ENCODE assay signal across 8 mouse cellular contexts in the genomic region with DNA sequence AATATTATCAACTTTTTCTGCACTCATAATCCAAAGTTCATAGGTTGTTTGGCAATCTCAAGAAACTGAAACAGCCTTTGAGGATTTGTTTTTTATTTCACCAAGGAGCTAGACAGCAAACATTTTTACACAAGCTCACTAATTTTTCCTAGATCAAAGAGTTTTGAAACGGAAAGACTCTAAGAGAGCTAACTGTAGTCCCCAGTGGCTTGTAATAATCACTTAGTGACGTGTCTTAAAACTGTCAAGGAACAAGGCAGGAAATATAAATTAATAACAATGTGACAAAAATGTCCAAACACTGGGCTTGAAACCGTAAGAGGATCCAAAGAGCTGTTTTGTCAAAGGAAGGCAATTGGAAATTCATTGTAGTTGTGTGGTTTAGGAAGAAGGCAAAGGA. TPM values are rescaled to one million over a fixed set of nuclear protein-coding genes. Genes with fewer than 3 reads are reported as not detected.
DNase-seq lines count a peak whose midpoint lies in the region; ATAC-seq and TF ChIP-seq lines count a peak whose summit lies in the region.

No protein-coding gene starts in this region.

- TF ChIP-seq POLR2A in testis, adult 2 months (IDR thresholded peaks at IDR 0.05; ENCODE audit: control insufficient read depth, low read depth, low read length) = no peak

- no peaks in the 10 kb centered on the region for H3K9me3 ChIP-seq in limb, embryonic 13.5 days
- no peaks in the 10 kb centered on the region for H3K9me3 ChIP-seq in stomach, embryonic 16.5 days (replicated peaks; ENCODE audit: control insufficient read depth, low read length)

- H3K27ac ChIP-seq in gastrocnemius, adult 2 months = peak overlapping the region; percentile 97
- peak overlapping the region; percentile 49; the same call in 1 of the 2 replicates for H3K27ac ChIP-seq in testis, adult 2 months (ENCODE audit: control insufficient read depth, insufficient read depth, low read depth, low read length)
- H3K27ac ChIP-seq in limb, embryonic 13.5 days = no peak overlapping the region
- peak overlapping the region; percentile 38; the same call in 1 of the 2 replicates for H3K27ac ChIP-seq in stomach, embryonic 16.5 days (ENCODE audit: low read length)

- DNase-seq in gastrocnemius, adult 2 months = no peak
- no peak for DNase-seq in gastrocnemius, postnatal 10 days
- DNase-seq in testis, postnatal 10 days (ENCODE audit: low spot score) = no peak
- DNase-seq in left cerebral cortex, postnatal 36 days (ENCODE audit: low spot score in 2 of 2) = no peak
- DNase-seq in testis, postnatal 14 days (ENCODE audit: low spot score) = no peak

- no peak for ATAC-seq in limb, embryonic 13.5 days (ENCODE audit: low FRiP score, low read depth)
- ATAC-seq in stomach, embryonic 16.5 days (ENCODE audit: insufficient read depth, low FRiP score) = no peak

- intact Hi-C loops in gastrocnemius, adult 2 months (cut with DNase I) = no loop called here
- intact Hi-C loops in left cerebral cortex, postnatal 36 days (cut with DNase I) = no loop called here

- TF ChIP-seq CTCF in gastrocnemius, adult 2 months (IDR thresholded peaks at IDR 0.05) = no peak
- no peak for TF ChIP-seq CTCF in testis, adult 2 months (IDR thresholded peaks at IDR 0.05; ENCODE audit: control insufficient read depth, insufficient read depth, insufficient replicate concordance, low read depth, low read length)

- no peaks in the 10 kb centered on the region for H3K27me3 ChIP-seq in testis, adult 2 months (ENCODE audit: control insufficient read depth, insufficient read depth, low read length)
- peaks cover 35% of the 10 kb centered on the region for H3K27me3 ChIP-seq in limb, embryonic 13.5 days
- no peaks in the 10 kb centered on the region; the same call in 1 of the 2 replicates for H3K27me3 ChIP-seq in stomach, embryonic 16.5 days (ENCODE audit: control insufficient read depth, insufficient read depth, low read length)

- H3K4me2 ChIP-seq in limb, embryonic 13.5 days (replicated peaks) = peak overlapping the region; percentile 60
- peak overlapping the region; percentile 53 for H3K4me2 ChIP-seq in stomach, embryonic 16.5 days (ENCODE audit: low read depth, low read length)

- 23% methylated on average over 3 of the region's 3 CpGs for WGBS in limb, embryonic 13.5 days
- 19% methylated on average over 3 of the region's 3 CpGs for WGBS in stomach, embryonic 16.5 days

- no peak overlapping the region for H3K9ac ChIP-seq in limb, embryonic 13.5 days
- 0 out of 2 replicates have a peak overlapping the region, but pooled peaks have one; percentile 30 for H3K9ac ChIP-seq in stomach, embryonic 16.5 days (ENCODE audit: low read length)

- H3K36me3 ChIP-seq in testis, adult 2 months (ENCODE audit: control insufficient read depth, insufficient read depth, low read length) = no peaks in the 10 kb centered on the region
- H3K36me3 ChIP-seq in limb, embryonic 13.5 days = peaks cover under 1% of the 10 kb centered on the region; the same call in 1 of the 2 replicates
- H3K36me3 ChIP-seq in stomach, embryonic 16.5 days (ENCODE audit: control insufficient read depth, insufficient read depth, low read length) = no peaks in the 10 kb centered on the region

- H3K4me1 ChIP-seq in testis, adult 2 months (ENCODE audit: control insufficient read depth, insufficient read depth, low read length) = no peaks in the 10 kb centered on the region
- H3K4me1 ChIP-seq in limb, embryonic 13.5 days = 0 out of 2 replicates have a peak, but pooled peaks cover 4% of the 10 kb centered on the region
- H3K4me1 ChIP-seq in stomach, embryonic 16.5 days (ENCODE audit: control insufficient read depth, insufficient read depth, low read length) = no peaks in the 10 kb centered on the region

- peak overlapping the region; percentile 79 for H3K4me3 ChIP-seq in gastrocnemius, adult 2 months
- peak overlapping the region; percentile 92; the same call in 1 of the 2 replicates for H3K4me3 ChIP-seq in testis, adult 2 months (ENCODE audit: control insufficient read depth, low read depth, low read length)
- peak overlapping the region; percentile 68 for H3K4me3 ChIP-seq in limb, embryonic 13.5 days
- H3K4me3 ChIP-seq in stomach, embryonic 16.5 days (replicated peaks; ENCODE audit: low read length) = peak overlapping the region; percentile 54

RNA-seq across cellular contexts. Expression of a gene that starts 1.0 kb away (rescaled TPM):
- total RNA-seq in gastrocnemius, adult 2 months (2021) = 10 to 100 TPM; 67.2 to 86.4 TPM
- total RNA-seq in gastrocnemius, postnatal 10 days (2021) = 10 to 100 TPM; 56.5 to 82.2 TPM
- 21.0 and 24.0 TPM in 2 replicates for polyA plus RNA-seq in testis, adult 2 months (2012; rRNA removed)
- 162 and 180 TPM in 2 replicates for polyA plus RNA-seq in limb, embryonic 13.5 days (2015; fragmentation: Nextera tagmentation; extraction: Ambion mirVana)
- 144 and 149 TPM in 2 replicates for polyA plus RNA-seq in stomach, embryonic 16.5 days (2015; fragmentation: Nextera tagmentation; extraction: Ambion mirVana)
- 100 to 1,000 TPM; 171 to 261 TPM for total RNA-seq in left cerebral cortex, postnatal 36 days (2021)
